Mouse (Mus musculus): ENCODE results near the gene Vamp9.

DNA sequence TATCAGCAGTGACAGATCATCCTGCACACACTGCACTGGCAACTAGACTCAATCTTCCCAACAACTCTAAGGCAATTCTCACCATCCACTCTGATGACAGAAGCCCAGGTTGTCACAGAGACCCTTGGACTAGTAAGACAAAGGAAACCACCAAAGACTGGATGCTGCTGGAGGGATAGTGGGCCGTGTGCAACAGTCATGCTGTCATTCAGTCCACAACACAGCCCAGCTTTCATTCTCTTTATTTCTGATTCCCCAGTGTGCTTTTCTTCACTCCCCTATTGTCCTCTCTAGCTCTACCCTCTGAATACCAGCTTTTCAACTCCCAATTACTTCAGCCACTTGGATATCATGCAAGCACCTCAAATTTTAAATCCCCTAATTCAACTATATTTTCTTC lies 47.8 kb downstream of the Vamp9 start:
- TF ChIP-seq TAL1 (conservative IDR thresholded peaks at IDR 0.05; ENCODE audit: low read depth, low read length), result no peak
- no peak for TF ChIP-seq CTCF (IDR thresholded peaks at IDR 0.05; ENCODE audit: low read depth, low read length)
